Mouse (Mus musculus): ENCODE data around the gene Akr1a1. TPM values are rescaled to one million over a fixed set of nuclear protein-coding genes. Genes with fewer than 3 reads are reported as not detected.

The Akr1a1 gene
- polyA plus RNA-seq (2012; rRNA removed) (676 and 711 TPM in 2 replicates), polyA plus RNA-seq (2014; fragmentation: Nextera tagmentation; extraction: Ambion mirVana) (826 and 834 TPM in 2 replicates)

GRCm38 (mm10) chr4:116650924-116651796 lies at the start of gene Akr1a1:
Gene Akr1a1 (minus strand): TSS chr4:116651680.
- TF ChIP-seq POLR2A (IDR thresholded peaks at IDR 0.05; ENCODE audit: borderline replicate concordance, extremely low read depth, insufficient read depth, insufficient read length) = peak; percentile 87; the same call in 1 of the 2 replicates
- Histone ChIP-seq H3K9me3 (ENCODE audit: control insufficient read depth, low read length) (no peaks in the 10 kb centered on the region), H3K4me1 (ENCODE audit: control insufficient read depth, insufficient read depth, low read length) (peaks cover 9% of the 10 kb centered on the region), H3K27ac (replicated peaks; ENCODE audit: low read depth, low read length) (peak within 1 kb of the TSS; percentile 93), H3K36me3 (ENCODE audit: control insufficient read depth, insufficient read depth, low read length) (peaks cover 28% of the 10 kb centered on the region), H3K4me3 (replicated peaks; ENCODE audit: low read length) (peak within 1 kb of the TSS; percentile 93), H3K4me2 (replicated peaks; ENCODE audit: low read depth, low read length, severe bottlenecking) (peak within 1 kb of the TSS; percentile 87), H3K27me3 (ENCODE audit: control insufficient read depth, insufficient read depth, low read length) (no peaks in the 10 kb centered on the region), H3K9ac (ENCODE audit: low read depth, low read length, severe bottlenecking) (peak within 1 kb of the TSS; percentile 98)
- peak; percentile 99 for ATAC-seq (ENCODE audit: low FRiP score, low read depth)
- peak; percentile 97 for DNase-seq (ENCODE audit: low spot score)
- under 1% methylated on average over 38 of the region's 39 CpGs for WGBS

- Histone ChIP-seq H3K27ac (replicated peaks; ENCODE audit: low read depth, low read length) (no peak overlapping the region), H3K9ac (ENCODE audit: low read depth, low read length, severe bottlenecking) (no peak overlapping the region), H3K4me2 (replicated peaks; ENCODE audit: low read depth, low read length, severe bottlenecking) (no peak overlapping the region), H3K27me3 (ENCODE audit: control insufficient read depth, insufficient read depth, low read length) (no peaks in the 10 kb centered on the region), H3K4me3 (replicated peaks; ENCODE audit: low read length) (no peak overlapping the region), H3K4me1 (ENCODE audit: control insufficient read depth, insufficient read depth, low read length) (no peaks in the 10 kb centered on the region), H3K9me3 (ENCODE audit: control insufficient read depth, low read length) (no peaks in the 10 kb centered on the region), H3K36me3 (ENCODE audit: control insufficient read depth, insufficient read depth, low read length) (peaks cover 57% of the 10 kb centered on the region)
- DNase-seq (ENCODE audit: low spot score) (no peak), ATAC-seq (ENCODE audit: low FRiP score, low read depth) (no peak)
- WGBS = 59% methylated on average over 1 of the region's 1 CpGs
- TF ChIP-seq POLR2A (IDR thresholded peaks at IDR 0.05; ENCODE audit: borderline replicate concordance, extremely low read depth, insufficient read depth, insufficient read length) = no peak
Observed at GRCm38 (mm10) chr4:116700964-116701363, 49.5 kb upstream of the Akr1a1 start.

GRCm38 (mm10) chr4:116698693-116699342 lies 47.3 kb upstream of the Akr1a1 start:
- no peak for TF ChIP-seq POLR2A (IDR thresholded peaks at IDR 0.05; ENCODE audit: borderline replicate concordance, extremely low read depth, insufficient read depth, insufficient read length)

GRCm38 (mm10) chr4:116693785-116694184 lies 42.3 kb upstream of the Akr1a1 start:
- H3K4me2 ChIP-seq (replicated peaks; ENCODE audit: low read depth, low read length, severe bottlenecking) = no peak overlapping the region
- H3K36me3 ChIP-seq (ENCODE audit: control insufficient read depth, insufficient read depth, low read length) = peaks cover 97% of the 10 kb centered on the region
- no peaks in the 10 kb centered on the region for H3K4me1 ChIP-seq (ENCODE audit: control insufficient read depth, insufficient read depth, low read length)
- no peak for TF ChIP-seq POLR2A (IDR thresholded peaks at IDR 0.05; ENCODE audit: borderline replicate concordance, extremely low read depth, insufficient read depth, insufficient read length)
- no peak overlapping the region for H3K9ac ChIP-seq (ENCODE audit: low read depth, low read length, severe bottlenecking)
- no peak overlapping the region for H3K27ac ChIP-seq (replicated peaks; ENCODE audit: low read depth, low read length)
- no peak overlapping the region for H3K4me3 ChIP-seq (replicated peaks; ENCODE audit: low read length)
- DNase-seq (ENCODE audit: low spot score) (no peak), ATAC-seq (ENCODE audit: low FRiP score, low read depth) (no peak)
- H3K9me3 ChIP-seq (ENCODE audit: control insufficient read depth, low read length) = no peaks in the 10 kb centered on the region
- 90% methylated on average over 2 of the region's 2 CpGs for WGBS
- H3K27me3 ChIP-seq (ENCODE audit: control insufficient read depth, insufficient read depth, low read length) = no peaks in the 10 kb centered on the region

More at GRCm38 (mm10) chr4:116698693-116699342, 47.3 kb upstream of the Akr1a1 start:
- H3K4me2 ChIP-seq (replicated peaks; ENCODE audit: low read depth, low read length, severe bottlenecking) = no peak overlapping the region
- ATAC-seq (ENCODE audit: low FRiP score, low read depth) (no peak), DNase-seq (ENCODE audit: low spot score) (no peak)
- no peaks in the 10 kb centered on the region for H3K27me3 ChIP-seq (ENCODE audit: control insufficient read depth, insufficient read depth, low read length)
- H3K4me1 ChIP-seq (ENCODE audit: control insufficient read depth, insufficient read depth, low read length) = no peaks in the 10 kb centered on the region
- H3K36me3 ChIP-seq (ENCODE audit: control insufficient read depth, insufficient read depth, low read length) = peaks cover 72% of the 10 kb centered on the region
- no peak overlapping the region for H3K4me3 ChIP-seq (replicated peaks; ENCODE audit: low read length)
- WGBS = 83% methylated on average over 2 of the region's 2 CpGs
- H3K9me3 ChIP-seq (ENCODE audit: control insufficient read depth, low read length) = no peaks in the 10 kb centered on the region
- no peak overlapping the region for H3K9ac ChIP-seq (ENCODE audit: low read depth, low read length, severe bottlenecking)
- no peak overlapping the region for H3K27ac ChIP-seq (replicated peaks; ENCODE audit: low read depth, low read length)

- H3K27ac ChIP-seq (replicated peaks; ENCODE audit: low read depth, low read length) = no peak overlapping the region
- H3K9me3 ChIP-seq (ENCODE audit: control insufficient read depth, low read length) = no peaks in the 10 kb centered on the region
- 91% methylated on average over 2 of the region's 2 CpGs for WGBS
- no peak for DNase-seq (ENCODE audit: low spot score)
- no peak overlapping the region for H3K4me2 ChIP-seq (replicated peaks; ENCODE audit: low read depth, low read length, severe bottlenecking)
- no peak overlapping the region for H3K4me3 ChIP-seq (replicated peaks; ENCODE audit: low read length)
- peaks cover 93% of the 10 kb centered on the region for H3K36me3 ChIP-seq (ENCODE audit: control insufficient read depth, insufficient read depth, low read length)
- no peak for ATAC-seq (ENCODE audit: low FRiP score, low read depth)
- no peaks in the 10 kb centered on the region for H3K27me3 ChIP-seq (ENCODE audit: control insufficient read depth, insufficient read depth, low read length)
- no peak overlapping the region for H3K9ac ChIP-seq (ENCODE audit: low read depth, low read length, severe bottlenecking)
- TF ChIP-seq POLR2A (IDR thresholded peaks at IDR 0.05; ENCODE audit: borderline replicate concordance, extremely low read depth, insufficient read depth, insufficient read length) = no peak
- peaks cover 2% of the 10 kb centered on the region; the same call in 1 of the 2 replicates for H3K4me1 ChIP-seq (ENCODE audit: control insufficient read depth, insufficient read depth, low read length)
Observed at GRCm38 (mm10) chr4:116692146-116692545, 40.7 kb upstream of the Akr1a1 start.
